ENCODE assay signal across 8 mouse cellular contexts in genomic region chr17:27820568-27821406, GRCm38 (mm10). TPM values are rescaled to one million over a fixed set of nuclear protein-coding genes. Genes with fewer than 3 reads are reported as not detected.
DNase-seq lines count a peak whose midpoint lies in the region; ATAC-seq and TF ChIP-seq lines count a peak whose summit lies in the region.

Gene D17Wsu92e (minus strand): TSS chr17:27820648.

- ATAC-seq in forebrain, embryonic 11.5 days (replicated peaks; ENCODE audit: low FRiP score), result peak; percentile 97
- peak; percentile 98 for ATAC-seq in heart, embryonic 16.5 days (replicated peaks; ENCODE audit: extremely low read depth, insufficient read depth, low FRiP score)
- ATAC-seq in liver, embryonic 15.5 days (ENCODE audit: insufficient read depth), result peak; percentile 90
- ATAC-seq in neural tube, embryonic 12.5 days (ENCODE audit: low FRiP score, low read depth), result peak; percentile 98

- peaks cover 35% of the 10 kb centered on the region for H3K79me2 ChIP-seq in CH12.LX (replicated peaks; ENCODE audit: control insufficient read depth, extremely low read depth, insufficient read depth, poor library complexity, severe bottlenecking)

- H3K27ac ChIP-seq in CH12.LX (ENCODE audit: insufficient read depth, low read depth), result peak within 1 kb of the TSS; percentile 38
- H3K27ac ChIP-seq in forebrain, embryonic 11.5 days (ENCODE audit: low read depth, low read length), result peak within 1 kb of the TSS; percentile 46
- H3K27ac ChIP-seq in heart, embryonic 16.5 days (ENCODE audit: low read length), result peak within 1 kb of the TSS; percentile 92
- peak within 1 kb of the TSS; percentile 93 for H3K27ac ChIP-seq in liver, embryonic 15.5 days (replicated peaks)
- H3K27ac ChIP-seq in neural tube, embryonic 12.5 days, result peak within 1 kb of the TSS; percentile 74

- H3K9me3 ChIP-seq in CH12.LX (replicated peaks; ENCODE audit: low read length), result no peaks in the 10 kb centered on the region
- H3K9me3 ChIP-seq in forebrain, embryonic 11.5 days (ENCODE audit: control insufficient read depth, low read length), result no peaks in the 10 kb centered on the region
- no peaks in the 10 kb centered on the region for H3K9me3 ChIP-seq in heart, embryonic 16.5 days (replicated peaks; ENCODE audit: control insufficient read depth, low read length)
- no peaks in the 10 kb centered on the region for H3K9me3 ChIP-seq in liver, embryonic 15.5 days (replicated peaks)
- no peaks in the 10 kb centered on the region for H3K9me3 ChIP-seq in neural tube, embryonic 12.5 days

- H3K36me3 ChIP-seq in CH12.LX (replicated peaks in 1 of 2; ENCODE audit: control insufficient read depth in 1 of 2, insufficient read depth in 1 of 2, low read length in 1 of 2), result peaks cover 0 to 7% of the 10 kb centered on the region in 2 experiments
- H3K36me3 ChIP-seq in forebrain, embryonic 11.5 days (ENCODE audit: control insufficient read depth, insufficient read depth, low read length), result no peaks in the 10 kb centered on the region
- no peaks in the 10 kb centered on the region for H3K36me3 ChIP-seq in heart, embryonic 16.5 days (ENCODE audit: control insufficient read depth, insufficient read depth)
- no peaks in the 10 kb centered on the region for H3K36me3 ChIP-seq in liver, embryonic 15.5 days (replicated peaks)
- no peaks in the 10 kb centered on the region for H3K36me3 ChIP-seq in neural tube, embryonic 12.5 days

- H3K27me3 ChIP-seq in CH12.LX (replicated peaks), result no peaks in the 10 kb centered on the region
- no peaks in the 10 kb centered on the region for H3K27me3 ChIP-seq in forebrain, embryonic 11.5 days (ENCODE audit: control insufficient read depth, insufficient read depth, low read length)
- H3K27me3 ChIP-seq in heart, embryonic 16.5 days (ENCODE audit: control insufficient read depth, insufficient read depth, low read length), result no peaks in the 10 kb centered on the region
- H3K27me3 ChIP-seq in liver, embryonic 15.5 days, result no peaks in the 10 kb centered on the region
- H3K27me3 ChIP-seq in neural tube, embryonic 12.5 days (replicated peaks), result no peaks in the 10 kb centered on the region

- peak within 1 kb of the TSS; percentile 88 for H3K9ac ChIP-seq in CH12.LX (ENCODE audit: insufficient read depth, low read depth)
- peak within 1 kb of the TSS; percentile 92 for H3K9ac ChIP-seq in forebrain, embryonic 11.5 days (ENCODE audit: low read length)
- peak within 1 kb of the TSS; percentile 87 for H3K9ac ChIP-seq in heart, embryonic 16.5 days (ENCODE audit: low read length)
- H3K9ac ChIP-seq in liver, embryonic 15.5 days, result peak within 1 kb of the TSS; percentile 99
- peak within 1 kb of the TSS; percentile 98 for H3K9ac ChIP-seq in neural tube, embryonic 12.5 days

- 3% methylated on average over 40 of the region's 56 CpGs for WGBS in forebrain, embryonic 11.5 days
- 1% methylated on average over 51 of the region's 56 CpGs for WGBS in heart, embryonic 16.5 days
- under 1% methylated on average over 55 of the region's 56 CpGs for whole genome bisulfite sequencing in liver, embryonic 15.5 days (ENCODE audit: insufficient replicate concordance)
- 3% methylated on average over 46 of the region's 56 CpGs for WGBS in neural tube, embryonic 12.5 days

- peak within 1 kb of the TSS; percentile 79 to 98 (median 85) for H3K4me3 ChIP-seq in CH12.LX (replicated peaks in 1 of 3; ENCODE audit: low read depth in 2 of 3, low read length in 2 of 3, poor library complexity in 1 of 3)
- H3K4me3 ChIP-seq in forebrain, embryonic 11.5 days (ENCODE audit: low read depth, low read length), result peak within 1 kb of the TSS; percentile 94
- H3K4me3 ChIP-seq in heart, embryonic 16.5 days (ENCODE audit: low read length), result peak within 1 kb of the TSS; percentile 72
- peak within 1 kb of the TSS; percentile 94 for H3K4me3 ChIP-seq in liver, embryonic 15.5 days (replicated peaks)
- peak within 1 kb of the TSS; percentile 99 for H3K4me3 ChIP-seq in neural tube, embryonic 12.5 days

- in situ Hi-C loops in CH12.LX (cut with MboI; ENCODE audit: low pct_ligation_motif_present, low pct_unique_long_range_greater_than_20kb, low sequenced_read_pairs), result no loop called here

- DNase-seq in CH12.LX (ENCODE audit: extremely low read depth), result peak; percentile 97
- DNase-seq in c-Kit-positive CD71-positive TER-119-negative erythroid progenitor cells, embryonic 14.5 days (ENCODE audit: low read depth), result peak; percentile 99
- peak; percentile 99 for DNase-seq in forebrain, embryonic 11.5 days (ENCODE audit: low spot score)
- DNase-seq in kidney, postnatal 36 days, result peak; percentile 98 to 99
- DNase-seq in telencephalon, adult 2 months (ENCODE audit: low read depth, low spot score), result peak; percentile 97

- H3K4me1 ChIP-seq in CH12.LX (ENCODE audit: control insufficient read depth in 1 of 2, insufficient read depth in 2 of 2), result peaks cover 8 to 54% of the 10 kb centered on the region in 2 experiments
- peaks cover 6% of the 10 kb centered on the region; the same call in 1 of the 2 replicates for H3K4me1 ChIP-seq in forebrain, embryonic 11.5 days (replicated peaks; ENCODE audit: control insufficient read depth, insufficient read depth, low read length)
- peaks cover 17% of the 10 kb centered on the region for H3K4me1 ChIP-seq in heart, embryonic 16.5 days (ENCODE audit: control insufficient read depth, insufficient read depth, low read length)
- peaks cover 68% of the 10 kb centered on the region for H3K4me1 ChIP-seq in liver, embryonic 15.5 days (replicated peaks)
- H3K4me1 ChIP-seq in neural tube, embryonic 12.5 days, result peaks cover 25% of the 10 kb centered on the region

- no peak for TF ChIP-seq EP300 in CH12.LX (IDR thresholded peaks at IDR 0.05; ENCODE audit: low read length)

- H3K4me2 ChIP-seq in CH12.LX (ENCODE audit: insufficient read depth, low read depth, poor library complexity, severe bottlenecking), result peak within 1 kb of the TSS; percentile 83
- H3K4me2 ChIP-seq in forebrain, embryonic 11.5 days (ENCODE audit: low read depth, low read length, severe bottlenecking), result peak within 1 kb of the TSS; percentile 82
- H3K4me2 ChIP-seq in heart, embryonic 16.5 days (ENCODE audit: low read depth, low read length), result peak within 1 kb of the TSS; percentile 84
- H3K4me2 ChIP-seq in liver, embryonic 15.5 days, result peak within 1 kb of the TSS; percentile 91
- peak within 1 kb of the TSS; percentile 96 for H3K4me2 ChIP-seq in neural tube, embryonic 12.5 days (replicated peaks)

- TF ChIP-seq POLR2A in CH12.LX (IDR thresholded peaks at IDR 0.05; ENCODE audit: low read depth, low read length), result peak; percentile 78

- no peak for TF ChIP-seq RAD21 in CH12.LX (IDR thresholded peaks at IDR 0.05; ENCODE audit: low read depth, low read length)

- dilution Hi-C loops in CH12.LX (cut with MboI; ENCODE audit: extremely low pct_ligation_motif_present, extremely low pct_unique_long_range_greater_than_20kb, low sequenced_read_pairs), result no loop called here

- no peak for TF ChIP-seq CTCF in CH12.LX (conservative IDR thresholded peaks at IDR 0.05 in 1 of 2, IDR thresholded peaks at IDR 0.05 in 1 of 2; ENCODE audit: low read depth in 2 of 2, low read length in 2 of 2)

TF ChIP-seq in CH12.LX, 34 proteins besides CTCF, POLR2A, EP300 and RAD21 (continues in another document):
- TF ChIP-seq SMC3 (IDR thresholded peaks at IDR 0.05; ENCODE audit: low read depth, low read length), result no peak
- TF ChIP-seq JUND (conservative IDR thresholded peaks at IDR 0.05; ENCODE audit: low read depth, low read length), result no peak
- TF ChIP-seq UBTF (IDR thresholded peaks at IDR 0.05; ENCODE audit: low read depth, low read length), result no peak
- TF ChIP-seq MXI1 (IDR thresholded peaks at IDR 0.05; ENCODE audit: low read depth, low read length), result peak; percentile 39; the same call in 1 of the 2 replicates
- TF ChIP-seq JUN (IDR thresholded peaks at IDR 0.05; ENCODE audit: insufficient read depth, low read depth, low read length), result peak; percentile 16; the same call in 1 of the 2 replicates
- TF ChIP-seq TCF12 (IDR thresholded peaks at IDR 0.05; ENCODE audit: low read depth, low read length), result 0 out of 2 replicates have a peak, but pooled peaks have one; percentile 65
- peak; percentile 31; the same call in 1 of the 2 replicates for TF ChIP-seq MAX (IDR thresholded peaks at IDR 0.05; ENCODE audit: low read length)
- peak; percentile 89 for TF ChIP-seq NRF1 (IDR thresholded peaks at IDR 0.05; ENCODE audit: low read depth, low read length)
- TF ChIP-seq CHD1 (IDR thresholded peaks at IDR 0.05; ENCODE audit: low read depth, low read length), result no peak
- TF ChIP-seq ELF1 (IDR thresholded peaks at IDR 0.05; ENCODE audit: low read depth, low read length), result peak; percentile 97
- TF ChIP-seq BHLHE40 (IDR thresholded peaks at IDR 0.05; ENCODE audit: low read depth, low read length), result peak; percentile 78
- no peak for TF ChIP-seq MAFK (IDR thresholded peaks at IDR 0.05; ENCODE audit: insufficient replicate concordance, low read length)
- peak; percentile 60; the same call in 1 of the 2 replicates for TF ChIP-seq SIN3A (IDR thresholded peaks at IDR 0.05; ENCODE audit: low read length)
- peak; percentile 59; the same call in 1 of the 2 replicates for TF ChIP-seq IRF4 (IDR thresholded peaks at IDR 0.05; ENCODE audit: low read depth, low read length)
- TF ChIP-seq MAZ (IDR thresholded peaks at IDR 0.05; ENCODE audit: low read depth, low read length), result peak; percentile 100
- TF ChIP-seq CHD2 (IDR thresholded peaks at IDR 0.05; ENCODE audit: low read length), result peak; percentile 56
- TF ChIP-seq ZMIZ1 (IDR thresholded peaks at IDR 0.05; ENCODE audit: low read depth, low read length), result peak; percentile 58; the same call in 1 of the 2 replicates
- no peak for TF ChIP-seq ZC3H11A (IDR thresholded peaks at IDR 0.05; ENCODE audit: low read depth, low read length)
- no peak for TF ChIP-seq MYC (IDR thresholded peaks at IDR 0.05; ENCODE audit: low read depth, low read length)
- TF ChIP-seq MEF2A (IDR thresholded peaks at IDR 0.05; ENCODE audit: borderline replicate concordance, low read depth, low read length), result peak; percentile 79
- TF ChIP-seq E2F4 (IDR thresholded peaks at IDR 0.05; ENCODE audit: insufficient replicate concordance, low read depth, low read length), result no peak
- 0 out of 2 replicates have a peak, but pooled peaks have one; percentile 1 for TF ChIP-seq USF1 (IDR thresholded peaks at IDR 0.05; ENCODE audit: low read depth, low read length)
- TF ChIP-seq USF2 (conservative IDR thresholded peaks at IDR 0.05; ENCODE audit: low read depth, low read length), result no peak

RNA-seq across cellular contexts. Expression of gene D17Wsu92e, which starts in this region (rescaled TPM):
- 44.2 and 46.4 TPM in 2 replicates for total RNA-seq in CH12.LX (2012; rRNA removed)
- total RNA-seq in CH12.LX (2014; rRNA removed), result 33.1 and 34.9 TPM in 2 replicates
- polyA plus RNA-seq in CH12.LX (2012; ENCODE audit: insufficient read length, low read depth), result 70.8 and 73.5 TPM in 2 replicates
- polyA plus RNA-seq in forebrain, embryonic 11.5 days (2014; fragmentation: Nextera tagmentation; extraction: Ambion mirVana), result 12.7 and 14.1 TPM in 2 replicates
- 15.4 and 16.0 TPM in 2 replicates for polyA plus RNA-seq in heart, embryonic 16.5 days (2015; fragmentation: Nextera tagmentation; extraction: Ambion mirVana)
- 13.3 and 18.2 TPM in 2 replicates for polyA plus RNA-seq in liver, embryonic 15.5 days (2015; fragmentation: Nextera tagmentation; extraction: Ambion mirVana)
- polyA plus RNA-seq in neural tube, embryonic 12.5 days (2016; fragmentation: Nextera tagmentation; extraction: Ambion mirVana), result 11.5 and 12.1 TPM in 2 replicates

Comparison
In these comparisons a context has a peak if more than half of its experiments do, and no peak if none do; other contexts are left out.
1. Peak in every context shown above with its lines: DNase-seq, ATAC-seq, H3K4me3 ChIP-seq and H3K27ac ChIP-seq.
2. H3K27ac ChIP-seq: peak in every context shown above with its lines; median percentile 93 in liver, embryonic 15.5 days; 92 in heart, embryonic 16.5 days; 74 in neural tube, embryonic 12.5 days; 46 in forebrain, embryonic 11.5 days; 38 in CH12.LX.